Mouse (Mus musculus) 3T3-L1 (cell line): ENCODE measurements around the gene Abhd14b.
A peak's percentile ranks its signal among the peaks of the same experiment; 100 is the strongest.

Experiments
- DNase-seq: peaks from one replicate; pipeline ENCODE4 v3.0.0-alpha.2; 2015; ENCODE audit warnings: low read depth, low spot score

Abhd14b gene

GRCm38 (mm10) chr9:106429221-106430014 is 17.8 kb upstream of the Abhd14b start, which contains the start of gene Rpl29:
TSS of gene Rpl29 (plus strand) at chr9:106429454.
- DNase-seq, result peak; percentile 96

- DNase-seq, result no peak
Observed at GRCm38 (mm10) chr9:106430015-106430264, 17.3 kb upstream of the Abhd14b start.

GRCm38 (mm10) chr9:106433389-106433788 is 13.9 kb upstream of the Abhd14b start:
- no peak for DNase-seq

GRCm38 (mm10) chr9:106436566-106436965 is 10.7 kb upstream of the Abhd14b start:
- no peak for DNase-seq

- no peak for DNase-seq
Observed at GRCm38 (mm10) chr9:106442680-106443079, 4.6 kb upstream of the Abhd14b start.

- no peak for DNase-seq
Observed at GRCm38 (mm10) chr9:106444836-106445235, 2.4 kb upstream of the Abhd14b start.

- no peak for DNase-seq
Observed at GRCm38 (mm10) chr9:106447951-106448350, 692 bp downstream of the Abhd14b start.

- DNase-seq, result peak; percentile 76
Observed at GRCm38 (mm10) chr9:106448498-106449031, 1.3 kb downstream of the Abhd14b start.

GRCm38 (mm10) chr9:106449947-106450346 is 2.7 kb downstream of the Abhd14b start:
- DNase-seq, result no peak

- DNase-seq, result peak; percentile 88
Observed at GRCm38 (mm10) chr9:106450661-106451060, 3.4 kb downstream of the Abhd14b start.

GRCm38 (mm10) chr9:106451298-106451697 is 4.0 kb downstream of the Abhd14b start:
- DNase-seq, result no peak

GRCm38 (mm10) chr9:106451899-106452298 is 4.6 kb downstream of the Abhd14b start:
- no peak for DNase-seq

GRCm38 (mm10) chr9:106452351-106452750 is 5.1 kb downstream of the Abhd14b start:
- no peak for DNase-seq

- peak; percentile 41 for DNase-seq
Observed at GRCm38 (mm10) chr9:106452821-106453220, 5.6 kb downstream of the Abhd14b start.

GRCm38 (mm10) chr9:106453271-106454070 is 6.2 kb downstream of the Abhd14b start, which contains the start of gene Pcbp4:
TSS of gene Pcbp4 (plus strand) at chr9:106453291.
- DNase-seq, result peak; percentile 73

GRCm38 (mm10) chr9:106454071-106454761 is 7.0 kb downstream of the Abhd14b start:
- peak; percentile 57 for DNase-seq

GRCm38 (mm10) chr9:106454888-106455681 is 7.8 kb downstream of the Abhd14b start:
- peak; percentile 67 for DNase-seq

GRCm38 (mm10) chr9:106456325-106457162 is 9.3 kb downstream of the Abhd14b start:
- DNase-seq, result no peak

GRCm38 (mm10) chr9:106457163-106457559 is 9.9 kb downstream of the Abhd14b start:
- DNase-seq, result no peak

GRCm38 (mm10) chr9:106457920-106458319 is 10.7 kb downstream of the Abhd14b start:
- DNase-seq, result no peak
